Mouse (Mus musculus): Measurements from ENCODE around the gene 2210016F16Rik. TPM values are rescaled to one million over a fixed set of nuclear protein-coding genes. Genes with fewer than 3 reads are reported as not detected.
"Not testable (repeated sequence)": the region's sequence is repeated elsewhere in the genome, so short reads cannot be mapped to it uniquely, and the experiment has no call there.

2210016F16Rik gene
- total RNA-seq, 1 experiment from 2014 or later: 27.3 TPM

DNA sequence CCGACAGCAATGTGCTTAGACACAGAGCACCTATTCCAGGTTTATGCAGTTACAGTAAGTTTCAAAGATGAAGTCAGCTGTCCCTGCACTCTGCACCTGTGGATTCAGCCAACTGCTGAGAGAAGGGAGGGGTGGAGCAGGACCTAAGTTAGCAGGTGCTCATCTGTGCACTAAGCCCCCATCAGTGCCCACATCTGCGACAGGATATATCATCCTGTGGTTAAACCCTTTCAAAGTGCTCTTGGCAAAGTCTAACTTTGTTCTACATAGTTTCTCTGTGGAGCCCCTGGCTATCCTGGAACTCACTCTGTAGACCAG is 11.9 kb downstream of the 2210016F16Rik start:
- no peak for DNase-seq

DNA sequence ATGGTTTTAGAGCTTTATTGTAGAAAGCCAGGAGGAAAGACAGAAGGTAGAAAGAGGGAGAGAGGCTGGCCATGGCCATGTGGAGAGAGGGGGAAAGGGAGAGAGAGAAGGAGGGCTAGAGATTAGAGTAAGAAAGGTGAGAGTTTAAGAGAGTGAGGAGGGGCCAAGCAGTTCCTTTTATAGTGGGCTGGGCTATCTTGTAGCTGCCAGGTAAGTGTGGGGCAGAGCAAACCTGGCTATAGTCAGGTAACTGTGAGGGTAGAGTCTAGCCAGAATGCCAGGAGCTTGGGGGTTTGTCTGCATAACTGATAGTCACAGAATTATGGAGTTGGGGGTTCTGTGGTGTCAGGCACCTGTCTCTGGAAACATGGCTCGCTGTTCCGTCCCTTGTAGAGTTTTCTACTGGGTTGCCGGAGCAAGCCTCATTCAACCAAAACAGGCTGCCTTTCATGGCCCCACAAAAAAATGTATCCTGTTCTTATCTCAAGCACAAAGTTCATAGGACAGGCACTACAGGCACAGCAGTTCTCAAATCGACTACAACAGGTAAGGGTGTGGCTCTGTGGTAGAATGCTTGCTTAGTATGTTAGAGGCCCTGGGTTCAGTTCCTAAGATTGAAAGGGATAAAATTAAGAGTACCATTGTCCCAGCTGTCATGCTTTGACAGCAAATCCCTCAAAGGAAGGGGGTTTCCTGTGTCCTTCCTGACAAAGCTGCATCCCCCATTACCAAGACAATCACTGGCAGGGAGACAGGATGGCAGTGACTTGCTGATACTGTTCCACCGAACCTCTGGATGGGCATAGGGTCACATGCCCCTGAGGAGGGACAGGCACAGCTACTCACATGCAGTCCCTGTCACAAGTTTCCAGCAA is 12.5 kb downstream of the 2210016F16Rik start:
- no peak for DNase-seq

DNA sequence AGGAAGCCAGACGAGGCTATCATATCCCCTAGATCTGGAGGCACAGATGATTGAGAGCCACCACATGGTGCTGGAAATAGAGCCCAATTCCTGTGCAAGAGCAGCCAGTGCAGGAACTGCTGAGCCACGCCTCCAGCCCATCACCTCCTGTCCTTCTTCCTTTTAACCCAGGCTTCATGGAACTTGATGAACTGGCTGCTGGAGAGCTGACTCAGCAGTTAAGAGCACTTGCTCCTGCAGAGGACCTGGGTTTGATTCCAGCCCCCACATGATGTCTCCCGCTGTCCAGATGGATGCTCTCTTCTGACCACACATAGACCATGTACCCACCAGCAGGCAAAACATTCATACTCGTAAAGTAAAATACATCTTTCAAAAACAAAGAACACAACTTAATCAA is 16.2 kb downstream of the 2210016F16Rik start:
- no peak for DNase-seq

DNA sequence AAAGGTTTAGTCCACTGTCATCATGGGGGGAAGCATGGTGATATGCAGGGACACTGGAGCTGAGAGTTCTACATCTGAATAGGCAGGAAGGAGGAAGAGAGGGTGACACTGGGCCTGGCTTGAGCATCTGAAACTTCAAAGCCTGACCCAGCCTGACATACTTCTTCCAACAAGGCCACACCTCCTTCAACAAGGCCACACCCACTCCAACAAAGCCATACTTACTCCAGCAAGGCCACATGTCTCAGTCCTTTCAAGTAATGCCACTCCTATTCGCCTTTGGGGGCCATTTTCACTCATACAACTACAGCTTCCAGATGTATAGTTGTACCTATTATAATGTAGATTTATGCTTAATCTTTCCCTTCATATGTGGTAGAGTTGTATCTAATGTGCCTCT is 17.4 kb downstream of the 2210016F16Rik start:
- DNase-seq: no peak

DNA sequence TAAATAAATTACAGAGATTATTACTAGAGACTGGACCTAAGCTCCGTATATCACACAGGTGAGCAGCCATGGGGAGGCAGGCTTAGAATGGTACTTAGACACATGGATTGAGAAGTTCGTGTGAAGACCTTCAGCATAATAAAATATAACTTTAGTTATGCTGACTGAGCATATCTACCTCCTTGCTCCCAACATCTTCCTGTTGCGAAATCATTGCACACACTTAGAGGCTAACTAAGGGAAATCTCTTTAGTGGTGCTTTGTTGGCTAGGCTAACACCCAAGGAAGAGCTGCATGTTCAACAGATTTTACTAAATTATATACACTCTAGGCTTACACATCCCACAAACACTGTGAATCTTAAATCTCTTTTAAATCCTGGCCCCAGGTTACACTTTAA is 18.7 kb downstream of the 2210016F16Rik start:
- no peak for DNase-seq

DNA sequence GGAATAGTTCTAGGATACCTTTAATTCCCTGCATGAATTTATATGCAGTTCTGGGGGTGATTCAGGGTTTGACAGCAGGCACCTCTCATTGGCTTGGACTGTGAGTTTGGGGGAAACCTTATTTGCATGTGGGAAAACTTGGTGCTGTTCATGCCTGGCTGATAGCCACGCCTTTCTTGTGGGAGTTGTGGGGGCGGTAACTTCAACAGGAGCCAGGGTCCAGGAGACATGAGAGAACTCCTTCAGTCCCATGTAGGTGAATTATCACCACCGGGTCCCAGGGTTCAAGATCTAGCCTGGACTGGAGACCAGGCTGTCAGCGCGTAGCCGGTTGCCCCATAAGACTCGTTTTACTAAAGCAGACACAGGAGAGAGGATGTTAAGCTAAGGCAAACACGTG is 19.8 kb downstream of the 2210016F16Rik start:
- not testable (repeated sequence) for DNase-seq

DNA sequence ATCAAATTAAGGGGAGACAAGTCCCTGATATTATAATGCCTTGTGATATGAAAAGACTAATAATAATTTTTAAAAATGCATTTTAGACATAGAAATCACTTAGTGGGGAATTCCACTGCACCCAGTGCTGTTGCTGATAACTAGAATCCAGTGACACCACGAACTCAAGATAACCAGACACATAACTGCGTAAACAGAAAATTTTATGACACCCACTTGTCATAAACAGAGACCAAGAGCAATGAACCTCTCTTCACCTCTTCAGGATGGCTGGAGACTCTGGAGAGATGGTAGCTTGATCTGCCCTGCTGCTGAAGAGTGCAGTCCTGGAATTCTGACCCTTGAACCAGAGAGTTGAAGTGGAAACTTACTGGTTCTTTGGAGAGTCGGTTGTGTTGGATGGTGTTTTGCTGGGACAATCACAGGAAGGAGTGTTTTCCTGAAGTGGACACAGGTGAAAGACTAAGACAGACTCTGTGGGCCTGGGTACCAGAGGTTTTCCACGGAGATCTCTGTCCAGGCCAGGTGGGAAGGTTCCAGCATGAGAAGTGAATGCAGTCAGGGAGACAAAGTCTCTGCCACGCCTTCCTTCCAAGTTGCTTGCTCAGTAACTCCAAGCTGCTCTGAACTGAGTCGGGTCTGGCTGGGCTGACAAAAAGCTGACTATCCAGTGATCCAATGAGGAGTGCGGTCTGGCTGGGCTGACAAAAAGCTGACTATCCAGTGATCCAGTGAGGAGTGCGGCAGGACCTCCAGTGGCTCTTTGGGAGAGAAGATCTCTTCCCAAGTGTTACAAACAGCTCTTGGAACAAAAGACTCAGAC is 20.5 kb downstream of the 2210016F16Rik start:
- no peak for DNase-seq

DNA sequence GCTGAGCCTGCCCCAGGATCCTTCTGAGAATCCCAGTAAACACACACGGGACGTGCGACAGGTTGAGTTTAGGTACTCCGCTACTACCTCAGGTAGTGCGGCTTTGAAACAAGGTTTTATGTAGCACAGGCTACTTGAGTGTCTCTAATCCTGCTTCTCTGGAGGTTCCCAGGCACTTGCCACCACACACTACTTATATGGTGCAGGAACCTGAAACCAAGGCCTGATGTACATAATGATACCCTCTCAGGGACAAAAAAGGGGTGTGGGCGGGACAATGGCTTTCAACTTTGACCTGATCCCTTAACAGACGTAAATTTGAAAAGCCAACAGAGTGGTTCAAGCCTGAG is 25.7 kb downstream of the 2210016F16Rik start:
- no peak for DNase-seq

DNA sequence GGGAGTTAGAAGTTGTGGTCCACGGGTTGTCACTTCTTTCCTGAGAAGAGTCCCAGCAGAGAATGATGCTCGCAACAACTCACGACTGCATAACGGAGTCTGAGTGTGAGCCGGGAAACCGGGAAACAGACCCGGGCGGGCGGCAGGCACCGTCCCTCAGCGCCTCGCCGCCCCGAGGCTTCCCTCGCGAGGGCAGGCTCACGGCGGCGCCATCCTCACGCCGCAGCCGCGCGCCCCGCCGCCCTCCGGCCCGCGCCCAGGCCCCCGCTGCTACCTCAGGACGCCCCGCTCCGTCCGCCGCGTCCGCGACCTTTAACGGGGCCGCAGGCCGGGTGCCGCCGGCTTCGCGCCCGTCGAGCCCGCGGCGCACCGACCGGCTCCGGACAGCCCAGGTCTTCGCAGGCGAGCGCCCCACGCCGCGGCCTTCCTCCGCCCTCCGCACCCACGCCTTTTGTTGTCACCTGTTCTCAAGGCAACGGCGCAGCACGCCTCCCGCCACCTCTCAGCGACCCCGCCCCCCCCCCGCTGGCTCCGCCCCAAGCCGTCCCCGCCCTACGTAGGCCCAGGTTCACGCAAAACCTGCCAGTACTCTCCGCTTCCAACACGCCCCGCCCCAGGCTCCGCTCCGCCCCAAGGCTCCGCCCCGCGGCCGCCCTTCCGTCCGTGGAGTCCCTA is 26.3 kb downstream of the 2210016F16Rik start, which contains the start of gene Kif27:
Gene Kif27, minus strand, starts transcription at position 494 of the 675 bp plus-strand sequence.
- DNase-seq: peak; percentile 88

DNA sequence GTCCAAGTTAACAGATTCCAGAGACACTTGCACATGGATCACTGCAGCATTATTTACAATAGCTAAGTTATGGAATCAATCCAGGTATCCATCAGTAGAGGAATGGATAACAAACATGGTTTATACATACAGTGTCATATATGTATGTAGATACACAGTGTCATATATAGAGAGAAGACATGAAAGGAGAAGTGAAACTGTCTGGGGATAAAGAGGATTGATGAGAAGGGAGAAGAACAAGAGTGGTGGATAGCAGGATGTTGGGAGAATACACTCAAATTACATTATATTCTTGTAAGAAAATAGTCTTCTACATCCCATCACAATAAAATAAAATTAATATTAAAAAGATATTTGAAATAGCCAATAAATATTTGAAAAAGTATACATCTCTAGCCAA is 32.0 kb downstream of the 2210016F16Rik start:
- DNase-seq: no peak

DNA sequence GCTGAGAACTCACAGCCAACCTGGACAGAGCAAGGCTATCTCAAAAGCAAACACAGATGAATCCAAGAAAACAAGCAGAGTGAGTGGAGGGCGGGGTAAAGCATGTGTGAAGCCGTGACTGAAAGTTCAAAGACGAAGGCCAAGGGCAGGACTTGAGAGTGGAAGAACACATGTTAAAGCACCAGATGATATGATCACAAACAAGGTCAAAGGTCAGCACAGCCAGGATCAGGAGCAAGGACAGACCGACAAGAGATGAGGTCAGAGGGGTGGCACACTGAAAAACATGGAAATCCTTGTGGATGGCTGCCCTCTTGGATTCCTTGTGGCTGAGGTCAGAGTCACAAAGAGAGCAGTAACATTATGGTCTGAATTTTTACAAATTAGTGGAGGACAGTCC is 34.4 kb downstream of the 2210016F16Rik start:
- no peak for DNase-seq

DNA sequence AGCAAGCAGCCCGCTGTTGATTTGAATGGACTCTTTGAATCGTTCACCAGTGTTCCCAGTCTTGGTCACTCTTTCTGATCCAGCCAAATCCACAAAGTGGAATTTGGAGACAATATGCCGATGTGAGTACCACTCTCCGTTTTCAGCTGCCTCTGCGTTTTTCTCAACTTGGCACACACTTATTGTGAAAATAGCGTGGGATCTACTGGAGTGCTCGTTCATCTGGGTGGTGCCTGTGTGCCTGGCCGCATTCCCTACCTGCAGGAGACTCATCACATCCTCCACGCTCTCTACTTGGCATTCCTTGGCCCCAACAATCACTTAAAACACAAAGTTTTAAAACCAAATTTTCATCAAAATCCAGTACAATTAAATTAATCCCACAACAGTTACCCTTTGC is 40.5 kb downstream of the 2210016F16Rik start:
- no peak for DNase-seq

DNA sequence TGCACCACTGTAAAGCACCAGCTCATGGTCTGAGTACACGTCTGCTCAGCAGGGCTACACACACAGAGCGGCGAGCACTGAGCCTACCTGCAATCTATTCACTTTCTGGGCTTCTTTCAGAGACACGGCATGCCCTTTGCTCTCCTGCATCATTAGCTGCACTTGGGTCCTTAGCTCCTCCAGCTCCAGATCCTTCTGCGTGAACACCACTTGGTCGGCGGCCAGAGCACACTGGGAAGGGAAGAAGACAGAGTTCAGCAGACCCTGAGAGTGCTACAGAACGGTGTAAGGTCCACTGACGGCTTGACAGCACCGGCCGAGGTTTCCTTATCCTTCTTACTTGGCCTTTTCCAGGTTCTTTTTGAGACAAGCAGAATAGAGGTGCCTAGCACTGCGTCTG is 47.6 kb downstream of the 2210016F16Rik start:
- DNase-seq: no peak

DNA sequence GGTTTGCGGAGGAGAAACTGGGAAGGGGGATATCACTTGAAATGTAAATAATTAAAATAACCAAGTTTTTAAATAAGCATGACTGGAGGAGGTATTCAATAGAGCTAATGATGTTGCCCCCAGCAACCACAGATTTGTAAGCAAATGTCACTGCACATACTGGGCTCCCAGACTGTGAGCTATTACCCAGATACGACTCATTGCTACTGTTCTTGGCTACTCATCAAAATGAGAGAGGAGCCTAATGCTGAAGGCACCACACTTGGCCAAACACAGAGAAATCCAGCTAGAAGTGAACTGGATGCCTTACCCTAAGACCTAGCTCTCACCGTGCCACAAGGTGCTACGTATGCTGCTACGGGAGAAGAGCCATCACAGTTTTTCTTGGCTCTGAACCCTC is 50.9 kb downstream of the 2210016F16Rik start:
- DNase-seq: no peak

Small RNAs within 50 kb of the gene (microRNA-seq; reads per million reads assigned to microRNA genes)
- 419 to 450 reads per million in 2 experiments for gene Mir7-1

Other genes starting within 250 kb of the 2210016F16Rik start
- 45.4 and 55.2 TPM in 2 replicates for gene Idnk, start 227.6 kb downstream of the 2210016F16Rik start, total RNA-seq (2021)
- 118 and 136 TPM in 2 replicates for gene Ubqln1, start 169.6 kb downstream of the 2210016F16Rik start, total RNA-seq (2021)
- gene Gkap1, start 109.5 kb downstream of the 2210016F16Rik start, total RNA-seq (2021): 43.8 and 47.3 TPM in 2 replicates
- gene Kif27, start 26.1 kb downstream of the 2210016F16Rik start, total RNA-seq (2021): 0.88 and 1.3 TPM in 2 replicates
- gene Rmi1, start 17.0 kb upstream of the 2210016F16Rik start, total RNA-seq (2021): 23.2 and 25.0 TPM in 2 replicates
- 798 and 829 TPM in 2 replicates for gene Hnrnpk, start 18.1 kb upstream of the 2210016F16Rik start, total RNA-seq (2021)
- gene Slc28a3, start 225.7 kb upstream of the 2210016F16Rik start, total RNA-seq (2021): 0.06 TPM in 1 of 2 replicates, not detected in the other